Mouse (Mus musculus) heart, postnatal 0 days (tissue): Measurements from ENCODE around the gene Dag1. TPM values are rescaled to one million over a fixed set of nuclear protein-coding genes. Genes with fewer than 3 reads are reported as not detected.

ENCODE experiments used
- ATAC-seq: fragments of 200-750 bp; cut with Nextera tagmentation; 2 replicates; pipeline ENCODE4 v1.8.0; 2017; ENCODE audit warnings: low read depth, moderate number of reproducible peaks, moderate library complexity; ENCODE audit not compliant: insufficient read depth
- DNase-seq: peaks from one replicate; pipeline ENCODE4 v3.0.0-alpha.2; 2016; ENCODE audit warnings: low spot score
- H3K27ac ChIP-seq: fragments of 300-500 bp; sonication (generic); 2 replicates; pipeline ENCODE4 v1.5.1; 2014; ENCODE audit warnings: low read depth, mild to moderate bottlenecking
- H3K27me3 ChIP-seq: fragments of 300-500 bp; sonication (generic); 2 replicates; pipeline ENCODE4 v1.6.1; 2014; ENCODE audit warnings: low read length, mixed read lengths; ENCODE audit not compliant: control insufficient read depth, insufficient read depth
- H3K36me3 ChIP-seq: fragments of 300-500 bp; sonication (generic); replicated peaks from 2 replicates; pipeline ENCODE4 v1.6.1; 2014; ENCODE audit warnings: low read length, mixed read lengths; ENCODE audit not compliant: control insufficient read depth, insufficient read depth
- H3K4me1 ChIP-seq: fragments of 300-500 bp; sonication (generic); 2 replicates; pipeline ENCODE4 v1.6.1; 2014; ENCODE audit warnings: antibody characterized with exemption; ENCODE audit not compliant: control insufficient read depth, insufficient read depth
- H3K4me2 ChIP-seq: fragments of 300-500 bp; sonication (generic); 2 replicates; pipeline ENCODE4 v1.6.1; 2014; ENCODE audit warnings: low read depth, mild to moderate bottlenecking, low read length, moderate library complexity
- H3K4me3 ChIP-seq: fragments of 300-500 bp; sonication (generic); 2 replicates; pipeline ENCODE4 v1.5.1; 2014; ENCODE audit warnings: low read depth, low read length
- H3K9ac ChIP-seq: fragments of 300-500 bp; sonication (generic); replicated peaks from 2 replicates; pipeline ENCODE4 v1.6.1; 2014; ENCODE audit warnings: low read depth, low read length, mixed read lengths
- H3K9me3 ChIP-seq: fragments of 300-500 bp; sonication (generic); replicated peaks from 2 replicates; pipeline ENCODE4 v1.6.1; 2016; ENCODE audit warnings: low read length; ENCODE audit not compliant: control insufficient read depth
- CTCF ChIP-seq: IDR thresholded peaks from 2 replicates; pipeline ENCODE4 v1.5.1; 2016; ENCODE audit warnings: antibody characterized with exemption, control low read depth, low read depth
- EP300 ChIP-seq: IDR thresholded peaks from 2 replicates; pipeline ENCODE4 v1.6.1; 2016; ENCODE audit warnings: antibody characterized with exemption, low read depth
- WGBS: fragments of 180-500 bp; shearing (Covaris S2); extraction: QIAGEN DNeasy Blood & Tissue Kit; methylation state at CpG from one replicate; pipeline ENCODE4 v1.1.7; 2014; 5-methylcytosine and 5-hydroxymethylcytosine counted together
- polyA plus RNA-seq: library from polyadenylated mRNA; unstranded; fragments of >200 nt; fragmentation: Nextera tagmentation; extraction: Ambion mirVana; gene quantifications from 2 replicates; pipeline ENCODE4 v1.2.1, GENCODE M21; 2015
- total RNA-seq: library from RNA; depleted of rRNA; stranded (reverse); fragments of >200 nt; gene quantifications from 2 replicates; pipeline ENCODE4 v1.2.3, GENCODE M21; 2014; ENCODE audit warnings: low replicate concordance; rRNA removed

Gene Dag1
- total and polyA plus RNA-seq, 2 experiments from 2014 or later, result 106 to 209 TPM

- Histone ChIP-seq H3K9ac (no peak overlapping the region), H3K36me3 (no peaks in the 10 kb centered on the region), H3K4me2 (no peak overlapping the region), H3K9me3 (no peaks in the 10 kb centered on the region), H3K27me3 (no peaks in the 10 kb centered on the region), H3K27ac (no peak overlapping the region), H3K4me3 (no peak overlapping the region), H3K4me1 (no peaks in the 10 kb centered on the region)
- ATAC-seq (no peak), DNase-seq (no peak)
- no peak for TF ChIP-seq EP300
- no peak for TF ChIP-seq CTCF
- WGBS, result 72% methylated on average over 16 of the region's 16 CpGs
Observed at GRCm38 (mm10) chr9:108163646-108164284, 100.0 kb downstream of the Dag1 start.

- Histone ChIP-seq H3K27me3 (no peaks in the 10 kb centered on the region), H3K4me3 (no peak overlapping the region), H3K36me3 (no peaks in the 10 kb centered on the region), H3K4me1 (no peaks in the 10 kb centered on the region), H3K9ac (no peak overlapping the region), H3K4me2 (no peak overlapping the region), H3K27ac (no peak overlapping the region), H3K9me3 (no peaks in the 10 kb centered on the region)
- WGBS, result 26% methylated on average over 7 of the region's 7 CpGs
- no peak for ATAC-seq
- no peak for DNase-seq
- TF ChIP-seq EP300, result no peak
- TF ChIP-seq CTCF, result no peak
Observed at GRCm38 (mm10) chr9:108157891-108158290, 105.9 kb downstream of the Dag1 start.

- TF ChIP-seq EP300 (no peak), CTCF (no peak)
- ATAC-seq (no peak), DNase-seq (no peak)
- Histone ChIP-seq H3K4me2 (no peak overlapping the region), H3K4me3 (no peak overlapping the region), H3K9ac (no peak overlapping the region), H3K27me3 (no peaks in the 10 kb centered on the region), H3K36me3 (no peaks in the 10 kb centered on the region), H3K27ac (no peak overlapping the region), H3K9me3 (no peaks in the 10 kb centered on the region), H3K4me1 (no peaks in the 10 kb centered on the region)
- 80% methylated on average over 6 of the region's 6 CpGs for WGBS
Observed at GRCm38 (mm10) chr9:108157451-108157850, 106.3 kb downstream of the Dag1 start.

GRCm38 (mm10) chr9:108156786-108157185 lies 107.0 kb downstream of the Dag1 start:
- Histone ChIP-seq H3K9me3 (no peaks in the 10 kb centered on the region), H3K9ac (no peak overlapping the region), H3K36me3 (no peaks in the 10 kb centered on the region), H3K4me3 (no peak overlapping the region), H3K4me2 (no peak overlapping the region), H3K27ac (no peak overlapping the region), H3K4me1 (no peaks in the 10 kb centered on the region), H3K27me3 (no peaks in the 10 kb centered on the region)
- ATAC-seq, result no peak
- TF ChIP-seq CTCF, result no peak
- TF ChIP-seq EP300, result no peak
- 80% methylated on average over 5 of the region's 5 CpGs for WGBS
- DNase-seq, result no peak

- TF ChIP-seq EP300 (no peak), CTCF (no peak)
- ATAC-seq (no peak), DNase-seq (no peak)
- no peak overlapping the region for H3K9ac ChIP-seq
- no peaks in the 10 kb centered on the region for H3K27me3 ChIP-seq
- H3K27ac ChIP-seq, result no peak overlapping the region
- no peaks in the 10 kb centered on the region for H3K36me3 ChIP-seq
- H3K4me3 ChIP-seq, result no peak overlapping the region
- WGBS, result 80% methylated on average over 12 of the region's 12 CpGs
- H3K4me1 ChIP-seq, result no peaks in the 10 kb centered on the region
- no peaks in the 10 kb centered on the region for H3K9me3 ChIP-seq
- H3K4me2 ChIP-seq, result no peak overlapping the region
Observed at GRCm38 (mm10) chr9:108154814-108155213, 108.9 kb downstream of the Dag1 start.

Other genes starting within 250 kb of the Dag1 start
- 13.1 and 18.1 TPM in 2 replicates for gene Gmppb, start 214.7 kb downstream of the Dag1 start, total RNA-seq
- 15.7 and 17.2 TPM in 2 replicates for gene Gmppb, start 214.7 kb downstream of the Dag1 start, polyA plus RNA-seq
- gene Amigo3, start 210.8 kb downstream of the Dag1 start, total RNA-seq, result 1.4 and 7.6 TPM in 2 replicates
- 1.4 and 1.6 TPM in 2 replicates for gene Amigo3, start 210.8 kb downstream of the Dag1 start, polyA plus RNA-seq
- gene Mst1, start 183.5 kb downstream of the Dag1 start, total RNA-seq, result not detected in 2 replicates
- gene Mst1, start 183.5 kb downstream of the Dag1 start, polyA plus RNA-seq, result 0.07 TPM in 1 of 2 replicates, not detected in the other
- gene Rnf123, start 180.6 kb downstream of the Dag1 start, total RNA-seq, result 40.5 and 60.2 TPM in 2 replicates
- 24.6 and 32.9 TPM in 2 replicates for gene Rnf123, start 180.6 kb downstream of the Dag1 start, polyA plus RNA-seq
- 36.5 and 43.5 TPM in 2 replicates for gene Apeh, start 169.4 kb downstream of the Dag1 start, total RNA-seq
- gene Apeh, start 169.4 kb downstream of the Dag1 start, polyA plus RNA-seq, result 32.8 TPM in 2 replicates
- gene Bsn, start 73.6 kb downstream of the Dag1 start, total RNA-seq, result 0.42 TPM in 1 of 2 replicates, not detected in the other
- 0.01 and 0.03 TPM in 2 replicates for gene Bsn, start 73.6 kb downstream of the Dag1 start, polyA plus RNA-seq
- 12.9 and 22.4 TPM in 2 replicates for gene Nicn1, start 26.5 kb upstream of the Dag1 start, total RNA-seq
- gene Nicn1, start 26.5 kb upstream of the Dag1 start, polyA plus RNA-seq, result 20.5 and 20.9 TPM in 2 replicates
- gene Amt, start 32.9 kb upstream of the Dag1 start, total RNA-seq, result 3.7 and 14.5 TPM in 2 replicates
- 5.4 and 6.4 TPM in 2 replicates for gene Amt, start 32.9 kb upstream of the Dag1 start, polyA plus RNA-seq
- gene Rhoa, start 42.2 kb upstream of the Dag1 start, total RNA-seq, result 167 and 207 TPM in 2 replicates
- gene Rhoa, start 42.2 kb upstream of the Dag1 start, polyA plus RNA-seq, result 326 and 332 TPM in 2 replicates
- gene Tcta, start 42.2 kb upstream of the Dag1 start, total RNA-seq, result 46.1 and 46.9 TPM in 2 replicates
- gene Tcta, start 42.2 kb upstream of the Dag1 start, polyA plus RNA-seq, result 42.1 and 49.9 TPM in 2 replicates
- gene Gpx1, start 74.9 kb upstream of the Dag1 start, total RNA-seq, result 319 and 336 TPM in 2 replicates
- gene Gpx1, start 74.9 kb upstream of the Dag1 start, polyA plus RNA-seq, result 578 and 581 TPM in 2 replicates
- gene Usp4, start 83.9 kb upstream of the Dag1 start, total RNA-seq, result 71.1 and 76.8 TPM in 2 replicates
- 54.9 and 60.6 TPM in 2 replicates for gene Usp4, start 83.9 kb upstream of the Dag1 start, polyA plus RNA-seq
- gene 1700102P08Rik, start 128.8 kb upstream of the Dag1 start, total RNA-seq, result not detected in 2 replicates
- 0.27 TPM in 1 of 2 replicates, not detected in the other for gene 1700102P08Rik, start 128.8 kb upstream of the Dag1 start, polyA plus RNA-seq
- gene Ccdc36, start 164.5 kb upstream of the Dag1 start, total RNA-seq, result not detected in 2 replicates
- 0.14 and 0.25 TPM in 2 replicates for gene Ccdc36, start 164.5 kb upstream of the Dag1 start, polyA plus RNA-seq
- gene BC048562, start 172.5 kb upstream of the Dag1 start, total RNA-seq, result not detected in 2 replicates
- gene BC048562, start 172.5 kb upstream of the Dag1 start, polyA plus RNA-seq, result not detected in 2 replicates
- gene Ccdc71, start 196.6 kb upstream of the Dag1 start, total RNA-seq, result 14.0 and 24.0 TPM in 2 replicates
- 25.1 and 26.2 TPM in 2 replicates for gene Ccdc71, start 196.6 kb upstream of the Dag1 start, polyA plus RNA-seq
- 180 and 186 TPM in 2 replicates for gene Klhdc8b, start 197.6 kb upstream of the Dag1 start, total RNA-seq
- 91.6 and 92.7 TPM in 2 replicates for gene Klhdc8b, start 197.6 kb upstream of the Dag1 start, polyA plus RNA-seq
- 161 and 182 TPM in 2 replicates for gene Lamb2, start 215.8 kb upstream of the Dag1 start, total RNA-seq
- gene Lamb2, start 215.8 kb upstream of the Dag1 start, polyA plus RNA-seq, result 44.4 and 50.8 TPM in 2 replicates
- gene Usp19, start 226.6 kb upstream of the Dag1 start, total RNA-seq, result 108 and 136 TPM in 2 replicates
- 34.8 and 38.2 TPM in 2 replicates for gene Usp19, start 226.6 kb upstream of the Dag1 start, polyA plus RNA-seq
- 175 and 188 TPM in 2 replicates for gene Qars, start 243.7 kb upstream of the Dag1 start, total RNA-seq
- 44.7 and 49.2 TPM in 2 replicates for gene Qars, start 243.7 kb upstream of the Dag1 start, polyA plus RNA-seq